Mouse (Mus musculus) spleen, adult 2 months (tissue): Measurements from ENCODE around the gene Zfp318.

ENCODE experiments used
- CTCF ChIP-seq: fragments of 200-500 bp; IDR thresholded peaks from 2 replicates; pipeline ENCODE4 v1.5.1; 2011; ENCODE audit warnings: mild to moderate bottlenecking, inconsistent platforms; ENCODE audit not compliant: insufficient read depth, insufficient read length, insufficient replicate concordance; ENCODE audit errors: extremely low read depth
- POLR2A ChIP-seq: fragments of 200-500 bp; IDR thresholded peaks from 2 replicates; pipeline ENCODE4 v1.6.1; 2011; ENCODE audit warnings: low read depth, low read length, inconsistent platforms

DNA sequence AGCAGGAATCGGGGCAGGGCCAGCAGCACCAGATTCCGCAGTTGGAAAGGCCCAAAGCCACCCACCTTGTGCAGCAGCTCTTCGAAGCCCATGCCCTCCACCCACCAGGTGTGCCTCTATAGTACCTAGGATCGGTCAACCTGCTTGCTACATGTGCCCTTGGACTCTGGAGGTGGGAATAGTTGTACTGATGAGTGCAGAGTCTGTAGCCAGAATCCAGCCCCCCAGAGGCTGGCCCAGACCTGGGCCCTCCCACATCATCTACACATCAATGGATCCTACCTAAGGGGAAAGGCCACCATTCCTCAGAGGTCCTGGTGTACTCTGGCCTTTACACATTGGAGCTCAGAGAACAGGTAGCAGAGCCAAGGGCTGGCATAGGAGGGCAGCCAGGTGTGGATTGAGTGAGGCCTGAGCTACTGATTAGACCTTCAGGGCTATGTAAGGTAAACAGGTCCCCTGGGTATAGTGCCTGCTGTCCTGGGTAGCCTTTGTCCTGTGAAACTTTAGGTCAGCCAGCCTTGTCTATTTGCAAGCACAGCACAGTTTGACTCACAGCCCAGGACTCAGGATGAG, 54.9 kb downstream of the Zfp318 start, which contains the start of gene Slc22a7:
- TF ChIP-seq CTCF (no peak), POLR2A (no peak)
